Mouse (Mus musculus): Measurements from ENCODE around the gene Fam49a. TPM values are rescaled to one million over a fixed set of nuclear protein-coding genes. Genes with fewer than 3 reads are reported as not detected.
A peak's percentile ranks its signal among the peaks of the same experiment; 100 is the strongest.

The Fam49a gene
- polyA plus RNA-seq, 1 experiment from 2014 or later = 131 TPM

- 92% methylated on average over 5 of the region's 5 CpGs for WGBS
- no peak overlapping the region for H3K4me3 ChIP-seq (ENCODE audit: low read depth, low read length)
- DNase-seq (ENCODE audit: low spot score) (no peak), ATAC-seq (no peak)
- H3K27ac ChIP-seq (ENCODE audit: low read depth, low read length) = no peak overlapping the region
- no peak overlapping the region for H3K9ac ChIP-seq (ENCODE audit: low read length)
- no peaks in the 10 kb centered on the region for H3K4me1 ChIP-seq (ENCODE audit: control insufficient read depth, insufficient read depth, low read length)
- H3K9me3 ChIP-seq (replicated peaks; ENCODE audit: control insufficient read depth, low read length) = no peaks in the 10 kb centered on the region
- H3K27me3 ChIP-seq (replicated peaks; ENCODE audit: control insufficient read depth, insufficient read depth, low read length) = no peaks in the 10 kb centered on the region
- H3K36me3 ChIP-seq (ENCODE audit: control insufficient read depth, insufficient read depth, low read length) = no peaks in the 10 kb centered on the region
- no peak overlapping the region for H3K4me2 ChIP-seq (ENCODE audit: low read length)
Measured at GRCm38 (mm10) chr12:12294380-12295171, 32.6 kb downstream of the Fam49a start.

GRCm38 (mm10) chr12:12298451-12298850, 36.5 kb downstream of the Fam49a start:
- H3K27ac ChIP-seq (ENCODE audit: low read depth, low read length) = no peak overlapping the region
- DNase-seq (ENCODE audit: low spot score) (no peak), ATAC-seq (no peak)
- H3K36me3 ChIP-seq (ENCODE audit: control insufficient read depth, insufficient read depth, low read length) = no peaks in the 10 kb centered on the region
- no peaks in the 10 kb centered on the region for H3K9me3 ChIP-seq (replicated peaks; ENCODE audit: control insufficient read depth, low read length)
- H3K4me3 ChIP-seq (ENCODE audit: low read depth, low read length) = no peak overlapping the region
- H3K4me1 ChIP-seq (ENCODE audit: control insufficient read depth, insufficient read depth, low read length) = no peaks in the 10 kb centered on the region
- no peak overlapping the region for H3K4me2 ChIP-seq (ENCODE audit: low read length)
- no peaks in the 10 kb centered on the region for H3K27me3 ChIP-seq (replicated peaks; ENCODE audit: control insufficient read depth, insufficient read depth, low read length)
- no peak overlapping the region for H3K9ac ChIP-seq (ENCODE audit: low read length)
- WGBS = 92% methylated on average over 7 of the region's 7 CpGs

- ATAC-seq (no peak), DNase-seq (ENCODE audit: low spot score) (no peak)
- no peaks in the 10 kb centered on the region for H3K27me3 ChIP-seq (replicated peaks; ENCODE audit: control insufficient read depth, insufficient read depth, low read length)
- peaks cover 4% of the 10 kb centered on the region; the same call in 1 of the 2 replicates for H3K36me3 ChIP-seq (ENCODE audit: control insufficient read depth, insufficient read depth, low read length)
- H3K9ac ChIP-seq (ENCODE audit: low read length) = no peak overlapping the region
- no peaks in the 10 kb centered on the region for H3K9me3 ChIP-seq (replicated peaks; ENCODE audit: control insufficient read depth, low read length)
- no peaks in the 10 kb centered on the region for H3K4me1 ChIP-seq (ENCODE audit: control insufficient read depth, insufficient read depth, low read length)
- H3K27ac ChIP-seq (ENCODE audit: low read depth, low read length) = no peak overlapping the region
- no peak overlapping the region for H3K4me3 ChIP-seq (ENCODE audit: low read depth, low read length)
- H3K4me2 ChIP-seq (ENCODE audit: low read length) = no peak overlapping the region
- 75% methylated on average over 2 of the region's 2 CpGs for WGBS
Measured at GRCm38 (mm10) chr12:12299303-12299702, 37.4 kb downstream of the Fam49a start.

GRCm38 (mm10) chr12:12301149-12301548, 39.2 kb downstream of the Fam49a start:
- no peak overlapping the region for H3K4me2 ChIP-seq (ENCODE audit: low read length)
- H3K4me1 ChIP-seq (ENCODE audit: control insufficient read depth, insufficient read depth, low read length) = no peaks in the 10 kb centered on the region
- WGBS = 87% methylated on average over 2 of the region's 2 CpGs
- H3K9me3 ChIP-seq (replicated peaks; ENCODE audit: control insufficient read depth, low read length) = no peaks in the 10 kb centered on the region
- H3K4me3 ChIP-seq (ENCODE audit: low read depth, low read length) = no peak overlapping the region
- peaks cover 4% of the 10 kb centered on the region; the same call in 1 of the 2 replicates for H3K36me3 ChIP-seq (ENCODE audit: control insufficient read depth, insufficient read depth, low read length)
- H3K27ac ChIP-seq (ENCODE audit: low read depth, low read length) = no peak overlapping the region
- ATAC-seq (no peak), DNase-seq (ENCODE audit: low spot score) (no peak)
- H3K9ac ChIP-seq (ENCODE audit: low read length) = no peak overlapping the region
- no peaks in the 10 kb centered on the region for H3K27me3 ChIP-seq (replicated peaks; ENCODE audit: control insufficient read depth, insufficient read depth, low read length)

- no peaks in the 10 kb centered on the region for H3K27me3 ChIP-seq (replicated peaks; ENCODE audit: control insufficient read depth, insufficient read depth, low read length)
- no peak for DNase-seq (ENCODE audit: low spot score)
- H3K36me3 ChIP-seq (ENCODE audit: control insufficient read depth, insufficient read depth, low read length) = peaks cover 7% of the 10 kb centered on the region; the same call in 1 of the 2 replicates
- no peak overlapping the region for H3K9ac ChIP-seq (ENCODE audit: low read length)
- H3K4me2 ChIP-seq (ENCODE audit: low read length) = no peak overlapping the region
- no peaks in the 10 kb centered on the region for H3K9me3 ChIP-seq (replicated peaks; ENCODE audit: control insufficient read depth, low read length)
- WGBS = 66% methylated on average over 4 of the region's 4 CpGs
- ATAC-seq = no peak
- no peak overlapping the region for H3K4me3 ChIP-seq (ENCODE audit: low read depth, low read length)
- no peak overlapping the region for H3K27ac ChIP-seq (ENCODE audit: low read depth, low read length)
- no peaks in the 10 kb centered on the region for H3K4me1 ChIP-seq (ENCODE audit: control insufficient read depth, insufficient read depth, low read length)
Measured at GRCm38 (mm10) chr12:12301815-12302214, 39.9 kb downstream of the Fam49a start.

GRCm38 (mm10) chr12:12306214-12306613, 44.3 kb downstream of the Fam49a start:
- Histone ChIP-seq H3K27me3 (replicated peaks; ENCODE audit: control insufficient read depth, insufficient read depth, low read length) (no peaks in the 10 kb centered on the region), H3K4me2 (ENCODE audit: low read length) (no peak overlapping the region), H3K9me3 (replicated peaks; ENCODE audit: control insufficient read depth, low read length) (no peaks in the 10 kb centered on the region), H3K9ac (ENCODE audit: low read length) (no peak overlapping the region), H3K4me3 (ENCODE audit: low read depth, low read length) (no peak overlapping the region), H3K27ac (ENCODE audit: low read depth, low read length) (no peak overlapping the region), H3K36me3 (ENCODE audit: control insufficient read depth, insufficient read depth, low read length) (peaks cover 14% of the 10 kb centered on the region; the same call in 1 of the 2 replicates), H3K4me1 (ENCODE audit: control insufficient read depth, insufficient read depth, low read length) (no peaks in the 10 kb centered on the region)
- WGBS = 96% methylated on average over 3 of the region's 3 CpGs
- DNase-seq (ENCODE audit: low spot score) (no peak), ATAC-seq (no peak)

- no peaks in the 10 kb centered on the region for H3K9me3 ChIP-seq (replicated peaks; ENCODE audit: control insufficient read depth, low read length)
- no peak for DNase-seq (ENCODE audit: low spot score)
- ATAC-seq = no peak
- H3K9ac ChIP-seq (ENCODE audit: low read length) = no peak overlapping the region
- no peaks in the 10 kb centered on the region for H3K27me3 ChIP-seq (replicated peaks; ENCODE audit: control insufficient read depth, insufficient read depth, low read length)
- H3K27ac ChIP-seq (ENCODE audit: low read depth, low read length) = no peak overlapping the region
- WGBS = 87% methylated on average over 6 of the region's 6 CpGs
- H3K36me3 ChIP-seq (ENCODE audit: control insufficient read depth, insufficient read depth, low read length) = peaks cover 14% of the 10 kb centered on the region; the same call in 1 of the 2 replicates
- H3K4me3 ChIP-seq (ENCODE audit: low read depth, low read length) = no peak overlapping the region
- H3K4me1 ChIP-seq (ENCODE audit: control insufficient read depth, insufficient read depth, low read length) = no peaks in the 10 kb centered on the region
- H3K4me2 ChIP-seq (ENCODE audit: low read length) = no peak overlapping the region
Measured at GRCm38 (mm10) chr12:12306814-12307213, 44.9 kb downstream of the Fam49a start.

GRCm38 (mm10) chr12:12307245-12307644, 45.3 kb downstream of the Fam49a start:
- H3K27ac ChIP-seq (ENCODE audit: low read depth, low read length) = no peak overlapping the region
- WGBS = 96% methylated on average over 8 of the region's 8 CpGs
- no peaks in the 10 kb centered on the region for H3K27me3 ChIP-seq (replicated peaks; ENCODE audit: control insufficient read depth, insufficient read depth, low read length)
- ATAC-seq = no peak
- no peak overlapping the region for H3K9ac ChIP-seq (ENCODE audit: low read length)
- H3K4me1 ChIP-seq (ENCODE audit: control insufficient read depth, insufficient read depth, low read length) = no peaks in the 10 kb centered on the region
- no peaks in the 10 kb centered on the region for H3K9me3 ChIP-seq (replicated peaks; ENCODE audit: control insufficient read depth, low read length)
- H3K4me2 ChIP-seq (ENCODE audit: low read length) = no peak overlapping the region
- H3K36me3 ChIP-seq (ENCODE audit: control insufficient read depth, insufficient read depth, low read length) = peaks cover 14% of the 10 kb centered on the region; the same call in 1 of the 2 replicates
- no peak overlapping the region for H3K4me3 ChIP-seq (ENCODE audit: low read depth, low read length)
- DNase-seq (ENCODE audit: low spot score) = no peak

GRCm38 (mm10) chr12:12313437-12313836, 51.5 kb downstream of the Fam49a start:
- Histone ChIP-seq H3K36me3 (ENCODE audit: control insufficient read depth, insufficient read depth, low read length) (no peaks in the 10 kb centered on the region), H3K27ac (ENCODE audit: low read depth, low read length) (no peak overlapping the region), H3K9me3 (replicated peaks; ENCODE audit: control insufficient read depth, low read length) (no peaks in the 10 kb centered on the region), H3K4me2 (ENCODE audit: low read length) (no peak overlapping the region), H3K9ac (ENCODE audit: low read length) (no peak overlapping the region), H3K27me3 (replicated peaks; ENCODE audit: control insufficient read depth, insufficient read depth, low read length) (no peaks in the 10 kb centered on the region), H3K4me1 (ENCODE audit: control insufficient read depth, insufficient read depth, low read length) (peaks cover 6% of the 10 kb centered on the region; the same call in 1 of the 2 replicates), H3K4me3 (ENCODE audit: low read depth, low read length) (no peak overlapping the region)
- ATAC-seq = no peak
- peak; percentile 13 for DNase-seq (ENCODE audit: low spot score)
